Mouse (Mus musculus) thymus, adult 2 months (tissue): ENCODE data around the gene Atox1.

Source experiments
- CTCF ChIP-seq: fragments of 200-500 bp; IDR thresholded peaks from 2 replicates; pipeline ENCODE4 v1.5.1; 2012; ENCODE audit warnings: mild to moderate bottlenecking, control low read depth, low read length, moderate library complexity, borderline replicate concordance; ENCODE audit not compliant: control insufficient read depth, poor library complexity, insufficient read depth; ENCODE audit errors: extremely low read depth
- POLR2A ChIP-seq: fragments of 200-500 bp; IDR thresholded peaks from 2 replicates; pipeline ENCODE4 v1.6.1; 2012; ENCODE audit warnings: mild to moderate bottlenecking, low read length, control low read depth, moderate library complexity; ENCODE audit not compliant: control insufficient read depth, poor library complexity, insufficient read depth; ENCODE audit errors: extremely low read depth

DNA sequence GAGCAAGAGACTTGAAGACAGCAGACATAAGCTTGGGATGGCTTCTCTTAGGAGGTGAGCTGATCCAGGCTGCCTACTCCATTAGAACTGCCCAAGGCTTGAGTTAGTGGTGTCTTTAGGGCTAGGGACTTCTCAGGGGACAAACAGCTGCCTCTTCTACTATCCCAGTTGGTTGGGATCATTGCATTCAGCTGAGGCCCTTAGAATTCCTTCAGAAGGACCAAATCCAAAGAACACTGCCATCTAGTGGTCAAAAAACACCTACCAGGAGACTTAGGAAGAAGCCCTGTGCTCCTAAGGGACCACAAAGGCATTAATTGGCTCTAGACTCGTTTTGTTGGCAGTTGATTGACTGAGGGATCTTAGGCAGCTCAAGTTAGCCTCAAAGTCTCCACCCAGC lies 16.3 kb downstream of the Atox1 start:
- TF ChIP-seq CTCF (no peak), POLR2A (no peak)
